In genomic region chr2:166290826-166291225, GRCm38 (mm10) we compare ENCODE assay signal across 16 mouse cellular contexts.
A peak's percentile ranks its signal among the peaks of the same experiment; 100 is the strongest.
DNase-seq lines count a peak whose midpoint lies in the region; ATAC-seq and TF ChIP-seq lines count a peak whose summit lies in the region.
"Had no signal": no experiment of that assay in that cellular context is flagged by ENCODE, and none has a peak within 500 bp of the region (broad histone marks: within the 10 kb centered on the region; RNA-seq: fewer than 3 reads in every experiment).

No protein-coding gene starts in this region.

- H3K9me3 ChIP-seq in forebrain, embryonic 10.5 days: no peaks in the 10 kb centered on the region
- no peaks in the 10 kb centered on the region for H3K9me3 ChIP-seq in forebrain, postnatal 0 days (ENCODE audit: low read length)
- H3K9me3 ChIP-seq in lung, embryonic 14.5 days (ENCODE audit: low read depth, low read length): no peaks in the 10 kb centered on the region
- H3K9me3 ChIP-seq in lung, postnatal 0 days (ENCODE audit: low read length): no peaks in the 10 kb centered on the region
- no peaks in the 10 kb centered on the region for H3K9me3 ChIP-seq in hindbrain, embryonic 13.5 days
- no peaks in the 10 kb centered on the region for H3K9me3 ChIP-seq in neural tube, embryonic 13.5 days
- H3K9me3 ChIP-seq: embryonic facial prominence, embryonic 15.5 days; lung, embryonic 15.5 days had no signal

- no peak for TF ChIP-seq EP300 in lung, postnatal 0 days (IDR thresholded peaks at IDR 0.05)

- no peak overlapping the region for H3K4me3 ChIP-seq in forebrain, embryonic 10.5 days
- no peak overlapping the region for H3K4me3 ChIP-seq in forebrain, postnatal 0 days (ENCODE audit: low read depth, low read length)
- no peak overlapping the region for H3K4me3 ChIP-seq in lung, embryonic 14.5 days (ENCODE audit: low read depth, low read length)
- no peak overlapping the region for H3K4me3 ChIP-seq in lung, postnatal 0 days (ENCODE audit: low read depth, low read length)
- H3K4me3 ChIP-seq in hindbrain, embryonic 13.5 days: no peak overlapping the region
- no peak overlapping the region for H3K4me3 ChIP-seq in neural tube, embryonic 13.5 days
- H3K4me3 ChIP-seq: embryonic facial prominence, embryonic 15.5 days; lung, embryonic 15.5 days had no signal

- ATAC-seq in forebrain, postnatal 0 days: no peak
- ATAC-seq in lung, embryonic 14.5 days (ENCODE audit: insufficient read depth): no peak
- no peak for ATAC-seq in lung, postnatal 0 days
- no peak for ATAC-seq in hindbrain, embryonic 13.5 days (ENCODE audit: low FRiP score)
- peak; percentile 24; the same call in 1 of the 2 replicates for ATAC-seq in neural tube, embryonic 13.5 days (ENCODE audit: low read depth)
- ATAC-seq: forebrain, embryonic 16.5 days had no signal

- H3K36me3 ChIP-seq in forebrain, embryonic 10.5 days (replicated peaks): no peaks in the 10 kb centered on the region
- H3K36me3 ChIP-seq in forebrain, postnatal 0 days (ENCODE audit: insufficient read depth): no peaks in the 10 kb centered on the region
- H3K36me3 ChIP-seq in lung, embryonic 14.5 days (ENCODE audit: insufficient read depth): no peaks in the 10 kb centered on the region
- H3K36me3 ChIP-seq in lung, postnatal 0 days (ENCODE audit: insufficient read depth, low read length): no peaks in the 10 kb centered on the region
- no peaks in the 10 kb centered on the region for H3K36me3 ChIP-seq in hindbrain, embryonic 13.5 days
- no peaks in the 10 kb centered on the region for H3K36me3 ChIP-seq in neural tube, embryonic 13.5 days
- H3K36me3 ChIP-seq: embryonic facial prominence, embryonic 15.5 days; lung, embryonic 15.5 days had no signal

- no peak overlapping the region for H3K9ac ChIP-seq in forebrain, postnatal 0 days
- no peak overlapping the region for H3K9ac ChIP-seq in lung, embryonic 14.5 days
- no peak overlapping the region for H3K9ac ChIP-seq in lung, postnatal 0 days (replicated peaks; ENCODE audit: low read depth)
- 0 out of 2 replicates have a peak overlapping the region, but pooled peaks have one; percentile 0 for H3K9ac ChIP-seq in hindbrain, embryonic 13.5 days
- peak overlapping the region; percentile 17; the same call in 1 of the 2 replicates for H3K9ac ChIP-seq in neural tube, embryonic 13.5 days
- H3K9ac ChIP-seq: embryonic facial prominence, embryonic 15.5 days; lung, embryonic 15.5 days had no signal

- no peak overlapping the region for H3K4me2 ChIP-seq in forebrain, postnatal 0 days (ENCODE audit: low read depth)
- H3K4me2 ChIP-seq in lung, embryonic 14.5 days: no peak overlapping the region
- H3K4me2 ChIP-seq in lung, postnatal 0 days (replicated peaks; ENCODE audit: low read depth, low read length): no peak overlapping the region
- no peak overlapping the region for H3K4me2 ChIP-seq in hindbrain, embryonic 13.5 days
- no peak overlapping the region for H3K4me2 ChIP-seq in neural tube, embryonic 13.5 days
- H3K4me2 ChIP-seq: embryonic facial prominence, embryonic 15.5 days had no signal

- peaks cover 50% of the 10 kb centered on the region for H3K4me1 ChIP-seq in forebrain, embryonic 10.5 days
- no peaks in the 10 kb centered on the region for H3K4me1 ChIP-seq in forebrain, postnatal 0 days (ENCODE audit: insufficient read depth)
- H3K4me1 ChIP-seq in lung, embryonic 14.5 days (ENCODE audit: insufficient read depth): peaks cover 18% of the 10 kb centered on the region; the same call in 1 of the 2 replicates
- no peaks in the 10 kb centered on the region for H3K4me1 ChIP-seq in lung, postnatal 0 days (ENCODE audit: insufficient read depth, low read depth, low read length)
- peaks cover 40% of the 10 kb centered on the region for H3K4me1 ChIP-seq in hindbrain, embryonic 13.5 days (replicated peaks)
- H3K4me1 ChIP-seq in neural tube, embryonic 13.5 days (replicated peaks): peaks cover 44% of the 10 kb centered on the region

- peak overlapping the region; percentile 36; the same call in 1 of the 2 replicates for H3K27ac ChIP-seq in forebrain, embryonic 10.5 days
- H3K27ac ChIP-seq in forebrain, postnatal 0 days (ENCODE audit: low read depth, low read length): no peak overlapping the region
- H3K27ac ChIP-seq in lung, embryonic 14.5 days (ENCODE audit: low read depth): 0 out of 2 replicates have a peak overlapping the region, but pooled peaks have one; percentile 24
- H3K27ac ChIP-seq in lung, postnatal 0 days (ENCODE audit: low read length): no peak overlapping the region
- peak overlapping the region; percentile 77 for H3K27ac ChIP-seq in hindbrain, embryonic 13.5 days
- H3K27ac ChIP-seq in neural tube, embryonic 13.5 days (replicated peaks): peak overlapping the region; percentile 77
- H3K27ac ChIP-seq: embryonic facial prominence, embryonic 15.5 days; lung, embryonic 15.5 days had no signal

- no peak for DNase-seq in forebrain, embryonic 10.5 days (ENCODE audit: extremely low spot score, low spot score)
- DNase-seq in forebrain, postnatal 0 days: no peak
- DNase-seq in lung, embryonic 14.5 days: no peak
- no peak for DNase-seq in lung, postnatal 0 days (ENCODE audit: low spot score)
- no peak for DNase-seq in right cerebral cortex, postnatal 4 days
- no peak for DNase-seq in cerebellum, postnatal 25 days
- DNase-seq: cerebellum, adult 2 months; gastrocnemius, postnatal 36 days; left cerebral cortex, postnatal 4 days; spleen, adult 18-20 months; thymus, adult 18-20 months had no signal

- H3K27me3 ChIP-seq in forebrain, embryonic 10.5 days (ENCODE audit: poor library complexity, severe bottlenecking): peaks cover 30% of the 10 kb centered on the region
- no peaks in the 10 kb centered on the region; the same call in 1 of the 2 replicates for H3K27me3 ChIP-seq in forebrain, postnatal 0 days (ENCODE audit: insufficient read depth, low read length)
- H3K27me3 ChIP-seq in lung, embryonic 14.5 days (ENCODE audit: insufficient read depth, low read length): 0 out of 2 replicates have a peak, but pooled peaks cover 3% of the 10 kb centered on the region
- peaks cover 5% of the 10 kb centered on the region; the same call in 1 of the 2 replicates for H3K27me3 ChIP-seq in lung, postnatal 0 days (replicated peaks; ENCODE audit: insufficient read depth, low read length)
- H3K27me3 ChIP-seq in hindbrain, embryonic 13.5 days: peaks cover 30% of the 10 kb centered on the region
- H3K27me3 ChIP-seq in neural tube, embryonic 13.5 days: peaks cover 11% of the 10 kb centered on the region; the same call in 1 of the 2 replicates
- H3K27me3 ChIP-seq: embryonic facial prominence, embryonic 15.5 days had no signal

- TF ChIP-seq CTCF in forebrain, postnatal 0 days (IDR thresholded peaks at IDR 0.05; ENCODE audit: low read depth): no peak
- no peak for TF ChIP-seq CTCF in lung, embryonic 14.5 days (IDR thresholded peaks at IDR 0.05; ENCODE audit: low read depth)
- no peak for TF ChIP-seq CTCF in lung, postnatal 0 days (IDR thresholded peaks at IDR 0.05)

- WGBS in forebrain, embryonic 10.5 days: 70% methylated on average over 9 of the region's 9 CpGs
- WGBS in forebrain, postnatal 0 days: 64% methylated on average over 9 of the region's 9 CpGs
- 16% methylated on average over 9 of the region's 9 CpGs for WGBS in lung, embryonic 14.5 days
- 32% methylated on average over 9 of the region's 9 CpGs for WGBS in lung, postnatal 0 days
- WGBS in hindbrain, embryonic 13.5 days: 54% methylated on average over 9 of the region's 9 CpGs
- 46% methylated on average over 9 of the region's 9 CpGs for WGBS in neural tube, embryonic 13.5 days

Comparison
In these comparisons a context has a peak if more than half of its experiments do, and no peak if none do; other contexts are left out.
1. H3K27ac ChIP-seq: peak in forebrain, embryonic 10.5 days (single experiment), lung, embryonic 14.5 days (single experiment), hindbrain, embryonic 13.5 days (single experiment) and neural tube, embryonic 13.5 days (single experiment); none in forebrain, postnatal 0 days (single experiment) and lung, postnatal 0 days (single experiment).
2. H3K9ac ChIP-seq: peak in hindbrain, embryonic 13.5 days (single experiment) and neural tube, embryonic 13.5 days (single experiment); none in forebrain, postnatal 0 days (single experiment), lung, embryonic 14.5 days (single experiment) and lung, postnatal 0 days (single experiment).